Mouse (Mus musculus): ENCODE data around the gene Adamts2. TPM values are rescaled to one million over a fixed set of nuclear protein-coding genes. Genes with fewer than 3 reads are reported as not detected.

The Adamts2 gene
- polyA plus RNA-seq, 1 experiment from 2014 or later, result 0.61 TPM

- Histone ChIP-seq H3K27ac (replicated peaks; ENCODE audit: low read depth, low read length) (no peak overlapping the region), H3K36me3 (ENCODE audit: control insufficient read depth, insufficient read depth, low read length) (no peaks in the 10 kb centered on the region), H3K4me3 (ENCODE audit: low read depth, low read length) (no peak overlapping the region), H3K9ac (ENCODE audit: low read length) (no peak overlapping the region), H3K4me2 (ENCODE audit: low read depth, severe bottlenecking) (no peak overlapping the region), H3K4me1 (ENCODE audit: control insufficient read depth, insufficient read depth, low read length) (no peaks in the 10 kb centered on the region), H3K9me3 (ENCODE audit: control insufficient read depth, low read length) (no peaks in the 10 kb centered on the region), H3K27me3 (ENCODE audit: control insufficient read depth, insufficient read depth, low read length) (no peaks in the 10 kb centered on the region)
- no peak for ATAC-seq (ENCODE audit: insufficient number of reproducible peaks, low FRiP score, low TSS enrichment, low read depth)
- WGBS, result 87% methylated on average over 3 of the region's 3 CpGs
- no peak for DNase-seq (ENCODE audit: low spot score)
Observed at GRCm38 (mm10) chr11:50688584-50688983, 86.7 kb downstream of the Adamts2 start.

DNA sequence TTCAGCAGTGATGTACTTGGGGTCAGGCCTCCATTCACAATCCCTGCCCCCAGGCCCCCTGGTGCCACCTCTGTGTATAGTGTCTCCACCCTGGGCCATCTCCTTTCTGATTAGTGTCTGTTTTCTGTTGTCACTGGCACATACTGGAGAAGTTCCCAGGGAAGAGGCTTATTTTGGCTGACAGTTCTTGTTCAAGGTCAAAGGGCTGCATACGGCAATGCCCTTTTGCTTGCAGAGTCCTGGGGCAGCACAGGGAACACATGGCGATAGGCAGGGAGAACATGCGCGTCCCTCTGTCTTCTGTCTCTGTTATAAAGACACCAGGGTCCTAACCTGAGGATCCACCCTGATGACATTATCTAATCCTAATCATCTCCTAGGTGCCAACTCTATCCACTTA, 87.8 kb downstream of the Adamts2 start:
- H3K4me3 ChIP-seq (ENCODE audit: low read depth, low read length), result no peak overlapping the region
- no peaks in the 10 kb centered on the region for H3K36me3 ChIP-seq (ENCODE audit: control insufficient read depth, insufficient read depth, low read length)
- H3K27me3 ChIP-seq (ENCODE audit: control insufficient read depth, insufficient read depth, low read length), result no peaks in the 10 kb centered on the region
- no peak for DNase-seq (ENCODE audit: low spot score)
- H3K4me1 ChIP-seq (ENCODE audit: control insufficient read depth, insufficient read depth, low read length), result no peaks in the 10 kb centered on the region
- H3K9me3 ChIP-seq (ENCODE audit: control insufficient read depth, low read length), result no peaks in the 10 kb centered on the region
- H3K27ac ChIP-seq (replicated peaks; ENCODE audit: low read depth, low read length), result no peak overlapping the region
- no peak overlapping the region for H3K4me2 ChIP-seq (ENCODE audit: low read depth, severe bottlenecking)
- ATAC-seq (ENCODE audit: insufficient number of reproducible peaks, low FRiP score, low TSS enrichment, low read depth), result no peak
- no peak overlapping the region for H3K9ac ChIP-seq (ENCODE audit: low read length)
- 98% methylated on average over 4 of the region's 4 CpGs for WGBS

GRCm38 (mm10) chr11:50699971-50700370, 98.1 kb downstream of the Adamts2 start:
- H3K4me1 ChIP-seq (ENCODE audit: control insufficient read depth, insufficient read depth, low read length), result no peaks in the 10 kb centered on the region
- no peak overlapping the region for H3K9ac ChIP-seq (ENCODE audit: low read length)
- H3K4me2 ChIP-seq (ENCODE audit: low read depth, severe bottlenecking), result no peak overlapping the region
- ATAC-seq (ENCODE audit: insufficient number of reproducible peaks, low FRiP score, low TSS enrichment, low read depth), result no peak
- WGBS, result 87% methylated on average over 12 of the region's 12 CpGs
- no peak overlapping the region for H3K4me3 ChIP-seq (ENCODE audit: low read depth, low read length)
- H3K36me3 ChIP-seq (ENCODE audit: control insufficient read depth, insufficient read depth, low read length), result no peaks in the 10 kb centered on the region
- no peak for DNase-seq (ENCODE audit: low spot score)
- no peak overlapping the region for H3K27ac ChIP-seq (replicated peaks; ENCODE audit: low read depth, low read length)
- H3K27me3 ChIP-seq (ENCODE audit: control insufficient read depth, insufficient read depth, low read length), result no peaks in the 10 kb centered on the region
- no peaks in the 10 kb centered on the region for H3K9me3 ChIP-seq (ENCODE audit: control insufficient read depth, low read length)

DNA sequence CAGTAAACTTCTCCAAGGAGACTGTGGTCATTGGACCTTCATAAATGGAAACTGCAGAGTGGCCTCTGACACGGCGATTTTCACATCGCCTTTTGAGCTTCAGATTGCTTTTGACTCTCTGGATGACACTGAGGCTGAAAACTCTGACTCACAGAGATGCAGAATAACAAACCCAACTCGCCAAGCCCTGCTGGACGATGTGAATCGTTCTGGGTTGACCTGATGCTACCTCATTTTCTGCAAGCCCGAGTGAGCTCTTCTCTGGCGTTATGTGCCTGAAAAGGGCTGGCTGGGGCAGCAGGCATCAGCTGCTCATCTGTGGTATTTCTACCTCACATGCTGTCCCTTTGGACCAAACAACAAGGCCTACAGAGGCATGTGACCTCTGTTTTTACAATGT, 98.6 kb downstream of the Adamts2 start:
- no peak overlapping the region for H3K4me3 ChIP-seq (ENCODE audit: low read depth, low read length)
- H3K4me1 ChIP-seq (ENCODE audit: control insufficient read depth, insufficient read depth, low read length), result no peaks in the 10 kb centered on the region
- 90% methylated on average over 8 of the region's 8 CpGs for WGBS
- no peaks in the 10 kb centered on the region for H3K36me3 ChIP-seq (ENCODE audit: control insufficient read depth, insufficient read depth, low read length)
- no peak for DNase-seq (ENCODE audit: low spot score)
- no peaks in the 10 kb centered on the region for H3K9me3 ChIP-seq (ENCODE audit: control insufficient read depth, low read length)
- no peak overlapping the region for H3K27ac ChIP-seq (replicated peaks; ENCODE audit: low read depth, low read length)
- no peaks in the 10 kb centered on the region for H3K27me3 ChIP-seq (ENCODE audit: control insufficient read depth, insufficient read depth, low read length)
- H3K4me2 ChIP-seq (ENCODE audit: low read depth, severe bottlenecking), result no peak overlapping the region
- H3K9ac ChIP-seq (ENCODE audit: low read length), result no peak overlapping the region
- ATAC-seq (ENCODE audit: insufficient number of reproducible peaks, low FRiP score, low TSS enrichment, low read depth), result no peak

GRCm38 (mm10) chr11:50703397-50703796, 101.5 kb downstream of the Adamts2 start:
- 81% methylated on average over 7 of the region's 7 CpGs for WGBS
- H3K4me1 ChIP-seq (ENCODE audit: control insufficient read depth, insufficient read depth, low read length), result no peaks in the 10 kb centered on the region
- no peak overlapping the region for H3K9ac ChIP-seq (ENCODE audit: low read length)
- H3K27ac ChIP-seq (replicated peaks; ENCODE audit: low read depth, low read length), result no peak overlapping the region
- H3K4me2 ChIP-seq (ENCODE audit: low read depth, severe bottlenecking), result no peak overlapping the region
- no peak overlapping the region for H3K4me3 ChIP-seq (ENCODE audit: low read depth, low read length)
- no peaks in the 10 kb centered on the region for H3K36me3 ChIP-seq (ENCODE audit: control insufficient read depth, insufficient read depth, low read length)
- DNase-seq (ENCODE audit: low spot score) (no peak), ATAC-seq (ENCODE audit: insufficient number of reproducible peaks, low FRiP score, low TSS enrichment, low read depth) (no peak)
- no peaks in the 10 kb centered on the region for H3K27me3 ChIP-seq (ENCODE audit: control insufficient read depth, insufficient read depth, low read length)
- no peaks in the 10 kb centered on the region for H3K9me3 ChIP-seq (ENCODE audit: control insufficient read depth, low read length)

DNA sequence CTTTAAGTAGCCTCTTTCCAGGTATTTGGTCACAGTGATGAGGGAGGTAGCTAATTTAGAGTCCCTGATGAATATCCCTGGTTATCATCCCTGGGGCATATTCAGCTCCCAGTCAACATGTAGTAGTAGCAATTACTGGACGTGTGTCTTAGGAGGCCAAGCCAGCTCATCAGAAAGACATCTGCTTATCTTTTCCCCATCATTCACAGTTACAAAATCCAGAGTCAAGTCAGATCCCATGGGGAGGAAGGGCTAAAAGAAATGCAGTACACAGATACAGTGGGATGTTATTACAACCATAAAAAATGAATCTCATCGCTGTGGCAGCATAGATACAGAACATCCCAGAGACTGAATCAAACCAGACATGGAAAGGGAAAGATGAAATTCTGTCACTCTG, 102.6 kb downstream of the Adamts2 start:
- Histone ChIP-seq H3K27ac (replicated peaks; ENCODE audit: low read depth, low read length) (no peak overlapping the region), H3K9me3 (ENCODE audit: control insufficient read depth, low read length) (no peaks in the 10 kb centered on the region), H3K4me3 (ENCODE audit: low read depth, low read length) (no peak overlapping the region), H3K4me2 (ENCODE audit: low read depth, severe bottlenecking) (no peak overlapping the region), H3K4me1 (ENCODE audit: control insufficient read depth, insufficient read depth, low read length) (no peaks in the 10 kb centered on the region), H3K9ac (ENCODE audit: low read length) (no peak overlapping the region), H3K27me3 (ENCODE audit: control insufficient read depth, insufficient read depth, low read length) (no peaks in the 10 kb centered on the region), H3K36me3 (ENCODE audit: control insufficient read depth, insufficient read depth, low read length) (no peaks in the 10 kb centered on the region)
- ATAC-seq (ENCODE audit: insufficient number of reproducible peaks, low FRiP score, low TSS enrichment, low read depth), result no peak
- DNase-seq (ENCODE audit: low spot score), result no peak
- WGBS, result 77% methylated on average over 2 of the region's 2 CpGs

- no peaks in the 10 kb centered on the region for H3K4me1 ChIP-seq (ENCODE audit: control insufficient read depth, insufficient read depth, low read length)
- no peaks in the 10 kb centered on the region for H3K9me3 ChIP-seq (ENCODE audit: control insufficient read depth, low read length)
- WGBS, result 95% methylated on average over 1 of the region's 1 CpGs
- H3K27me3 ChIP-seq (ENCODE audit: control insufficient read depth, insufficient read depth, low read length), result no peaks in the 10 kb centered on the region
- no peaks in the 10 kb centered on the region for H3K36me3 ChIP-seq (ENCODE audit: control insufficient read depth, insufficient read depth, low read length)
- no peak overlapping the region for H3K4me3 ChIP-seq (ENCODE audit: low read depth, low read length)
- H3K9ac ChIP-seq (ENCODE audit: low read length), result no peak overlapping the region
- ATAC-seq (ENCODE audit: insufficient number of reproducible peaks, low FRiP score, low TSS enrichment, low read depth), result no peak
- H3K27ac ChIP-seq (replicated peaks; ENCODE audit: low read depth, low read length), result no peak overlapping the region
- no peak for DNase-seq (ENCODE audit: low spot score)
- H3K4me2 ChIP-seq (ENCODE audit: low read depth, severe bottlenecking), result no peak overlapping the region
Observed at GRCm38 (mm10) chr11:50707259-50707658, 105.4 kb downstream of the Adamts2 start.

DNA sequence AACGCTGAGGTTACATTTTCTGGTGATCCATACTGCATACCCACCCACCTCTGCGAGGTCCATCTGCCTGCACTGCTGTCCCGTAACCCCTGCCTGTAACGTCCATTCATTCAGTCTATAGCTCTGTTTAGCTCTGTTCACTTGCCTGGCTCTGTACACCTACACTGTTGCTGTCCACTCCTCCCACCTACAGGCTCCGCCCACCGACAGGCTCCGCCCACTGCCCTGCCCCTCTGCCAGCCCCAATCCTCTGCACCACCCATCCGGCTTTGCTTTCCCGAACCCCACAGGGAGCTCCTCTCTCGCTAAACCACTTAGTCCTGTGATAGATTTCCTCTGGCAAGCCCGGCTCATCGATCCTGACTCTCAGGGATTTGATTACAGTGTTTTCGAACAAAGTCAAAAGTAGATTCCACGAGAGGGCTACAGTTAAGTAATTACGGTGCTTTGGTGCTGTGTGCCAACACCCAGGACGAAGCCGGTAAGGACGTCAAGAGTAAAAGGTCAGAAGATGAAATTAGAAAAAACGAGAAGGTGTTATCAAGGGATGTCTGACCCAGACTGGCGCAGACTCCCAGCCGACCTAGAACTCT, 111.8 kb downstream of the Adamts2 start:
- no peak overlapping the region for H3K27ac ChIP-seq (replicated peaks; ENCODE audit: low read depth, low read length)
- no peak overlapping the region for H3K4me3 ChIP-seq (ENCODE audit: low read depth, low read length)
- ATAC-seq (ENCODE audit: insufficient number of reproducible peaks, low FRiP score, low TSS enrichment, low read depth) (no peak), DNase-seq (ENCODE audit: low spot score) (peak; percentile 54)
- H3K36me3 ChIP-seq (ENCODE audit: control insufficient read depth, insufficient read depth, low read length), result no peaks in the 10 kb centered on the region
- peak overlapping the region; percentile 0; the same call in 1 of the 2 replicates for H3K4me2 ChIP-seq (ENCODE audit: low read depth, severe bottlenecking)
- H3K9ac ChIP-seq (ENCODE audit: low read length), result no peak overlapping the region
- H3K4me1 ChIP-seq (ENCODE audit: control insufficient read depth, insufficient read depth, low read length), result peaks cover 7% of the 10 kb centered on the region
- 33% methylated on average over 21 of the region's 21 CpGs for WGBS
- no peaks in the 10 kb centered on the region for H3K9me3 ChIP-seq (ENCODE audit: control insufficient read depth, low read length)
- H3K27me3 ChIP-seq (ENCODE audit: control insufficient read depth, insufficient read depth, low read length), result no peaks in the 10 kb centered on the region

GRCm38 (mm10) chr11:50715091-50715490, 113.2 kb downstream of the Adamts2 start:
- no peak overlapping the region; the same call in 1 of the 2 replicates for H3K9ac ChIP-seq (ENCODE audit: low read length)
- WGBS, result 59% methylated on average over 6 of the region's 6 CpGs
- no peak overlapping the region for H3K4me2 ChIP-seq (ENCODE audit: low read depth, severe bottlenecking)
- H3K9me3 ChIP-seq (ENCODE audit: control insufficient read depth, low read length), result no peaks in the 10 kb centered on the region
- DNase-seq (ENCODE audit: low spot score), result no peak
- H3K27me3 ChIP-seq (ENCODE audit: control insufficient read depth, insufficient read depth, low read length), result no peaks in the 10 kb centered on the region
- H3K27ac ChIP-seq (replicated peaks; ENCODE audit: low read depth, low read length), result no peak overlapping the region
- ATAC-seq (ENCODE audit: insufficient number of reproducible peaks, low FRiP score, low TSS enrichment, low read depth), result no peak
- no peaks in the 10 kb centered on the region for H3K36me3 ChIP-seq (ENCODE audit: control insufficient read depth, insufficient read depth, low read length)
- no peak overlapping the region for H3K4me3 ChIP-seq (ENCODE audit: low read depth, low read length)
- H3K4me1 ChIP-seq (ENCODE audit: control insufficient read depth, insufficient read depth, low read length), result peaks cover 13% of the 10 kb centered on the region
